ENCODE assay signal across 7 mouse cellular contexts in the genomic region with DNA sequence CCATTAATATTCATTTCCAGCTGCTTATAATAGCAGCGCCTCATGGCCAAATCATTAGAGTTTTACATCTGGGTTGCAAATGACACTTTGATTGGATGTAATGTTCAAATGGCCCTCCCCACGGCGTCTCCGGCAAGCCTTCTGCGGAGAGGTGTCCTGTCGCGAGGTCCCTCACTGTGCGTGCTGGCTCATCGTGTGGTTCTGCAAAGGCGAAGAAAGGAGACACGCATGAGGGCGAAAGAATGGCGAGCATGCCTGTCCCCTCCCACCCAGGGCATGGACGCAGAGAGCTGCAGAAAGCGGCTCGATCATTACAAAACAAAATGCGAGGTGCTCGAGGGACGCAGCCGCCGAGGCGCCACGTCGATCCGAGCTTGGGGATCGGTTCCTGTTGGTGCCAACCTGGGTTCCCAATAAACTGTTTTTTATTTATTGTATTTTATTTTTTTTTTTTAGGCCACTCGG.
DNase-seq lines count a peak whose midpoint lies in the region; ATAC-seq and TF ChIP-seq lines count a peak whose summit lies in the region.

No protein-coding gene starts in this region.

- H3K27me3 ChIP-seq in intestine, postnatal 0 days (replicated peaks; ENCODE audit: control insufficient read depth, insufficient read depth, low read length) = peaks cover 45% of the 10 kb centered on the region

- WGBS in intestine, postnatal 0 days = 14% methylated on average over 27 of the region's 27 CpGs

- H3K9ac ChIP-seq in intestine, postnatal 0 days (ENCODE audit: low read depth, low read length) = no peak overlapping the region

- peaks cover 4% of the 10 kb centered on the region; the same call in 1 of the 2 replicates for H3K4me1 ChIP-seq in embryonic fibroblast, embryonic 13.5 days (ENCODE audit: control insufficient read depth, insufficient read depth, low read length)
- no peaks in the 10 kb centered on the region for H3K4me1 ChIP-seq in intestine, postnatal 0 days (replicated peaks; ENCODE audit: control insufficient read depth, insufficient read depth, low read length)

- H3K27ac ChIP-seq in embryonic fibroblast, embryonic 13.5 days (ENCODE audit: insufficient read depth, low read length) = no peak overlapping the region
- no peak overlapping the region for H3K27ac ChIP-seq in intestine, postnatal 0 days (ENCODE audit: low read depth, low read length)

- no peaks in the 10 kb centered on the region for H3K36me3 ChIP-seq in intestine, postnatal 0 days (ENCODE audit: control insufficient read depth, insufficient read depth)

- TF ChIP-seq POLR2A in embryonic fibroblast, embryonic 13.5 days (IDR thresholded peaks at IDR 0.05; ENCODE audit: low read depth, low read length) = no peak

- peak overlapping the region; percentile 51 for H3K4me2 ChIP-seq in intestine, postnatal 0 days (replicated peaks; ENCODE audit: low read depth)

- DNase-seq in thymus, postnatal 4 days = peak; percentile 13
- DNase-seq in thymus, postnatal 36 days = no peak
- peak; percentile 44 for DNase-seq in retina, embryonic 14.5 days (ENCODE audit: low spot score)
- no peak for DNase-seq in gastrocnemius, postnatal 10 days
- no peak for DNase-seq in layer of hippocampus, postnatal 36 days

- no peak for ATAC-seq in intestine, postnatal 0 days

- TF ChIP-seq CTCF in embryonic fibroblast, embryonic 13.5 days (IDR thresholded peaks at IDR 0.05; ENCODE audit: borderline replicate concordance, insufficient read depth, low read length) = no peak
- no peak for TF ChIP-seq CTCF in intestine, postnatal 0 days (IDR thresholded peaks at IDR 0.05; ENCODE audit: low read depth)

- no peaks in the 10 kb centered on the region for H3K9me3 ChIP-seq in intestine, postnatal 0 days (ENCODE audit: control insufficient read depth)

- peak overlapping the region; percentile 14 for H3K4me3 ChIP-seq in embryonic fibroblast, embryonic 13.5 days (ENCODE audit: insufficient read depth, low read length)
- H3K4me3 ChIP-seq in intestine, postnatal 0 days (ENCODE audit: low read depth, low read length) = no peak overlapping the region

Comparison
In these comparisons a context has a peak if more than half of its experiments do, and no peak if none do; other contexts are left out.
1. DNase-seq: peak in thymus, postnatal 4 days (single experiment) and retina, embryonic 14.5 days (single experiment); none in thymus, postnatal 36 days (0 of 2), gastrocnemius, postnatal 10 days (single experiment) and layer of hippocampus, postnatal 36 days (0 of 2).